Mouse (Mus musculus): Measurements from ENCODE around the gene Hspa4l.
"Not testable (repeated sequence)": the region's sequence is repeated elsewhere in the genome, so short reads cannot be mapped to it uniquely, and the experiment has no call there.

Gene Hspa4l

GRCm38 (mm10) chr3:40845521-40845920, 101.2 kb downstream of the Hspa4l start:
- DNase-seq = not testable (repeated sequence)
